Mouse (Mus musculus) brain, adult 2 months (tissue): ENCODE data around the gene Slc22a30.
"Not testable (repeated sequence)": the region's sequence is repeated elsewhere in the genome, so short reads cannot be mapped to it uniquely, and the experiment has no call there.

Experiments
- DNase-seq: peaks from one replicate; pipeline ENCODE4 v3.0.0; 2011; ENCODE audit warnings: low read depth, low spot score

The Slc22a30 gene

DNA sequence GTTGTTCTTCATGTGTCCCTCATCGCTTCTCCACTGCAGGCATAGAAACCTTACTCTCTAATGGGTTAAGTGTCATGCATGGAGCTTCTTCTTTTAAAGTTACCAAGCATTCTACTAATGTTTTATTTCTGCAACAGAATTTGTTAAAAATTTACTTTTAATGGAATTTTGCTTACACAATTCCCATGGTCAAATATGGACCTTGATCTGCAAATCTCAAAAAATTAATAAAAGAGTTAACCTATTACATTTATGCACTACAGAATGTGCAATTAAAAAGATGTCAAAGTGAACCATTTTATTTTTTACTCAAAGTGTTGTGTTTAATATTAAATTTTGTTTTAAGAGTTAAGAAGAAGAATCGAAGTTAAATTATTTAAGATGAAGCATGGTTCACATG, at the start of gene Slc22a30:
TSS of gene Slc22a30 (minus strand) at position 101 of the 400 bp plus-strand sequence.
- DNase-seq: not testable (repeated sequence)

DNA sequence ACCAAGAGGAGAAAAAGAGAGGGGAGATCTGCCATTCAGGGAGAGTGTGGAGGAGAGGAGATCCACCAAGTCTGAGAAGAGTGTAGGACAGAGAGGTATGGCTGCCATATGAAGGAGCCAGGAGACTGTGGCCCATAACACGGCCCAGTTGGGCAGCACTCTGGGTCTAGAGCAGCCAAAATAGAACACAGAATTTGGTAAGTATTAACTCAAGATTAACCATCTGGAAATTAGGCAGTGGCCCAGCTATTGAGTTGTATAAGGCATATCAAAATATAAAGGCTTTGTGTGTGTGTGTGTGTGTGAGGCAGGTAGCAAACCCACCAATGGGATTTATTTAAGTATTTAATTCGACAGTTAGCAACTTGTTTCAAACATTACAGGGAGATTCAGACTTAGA, 43.4 kb upstream of the Slc22a30 start:
- no peak for DNase-seq

DNA sequence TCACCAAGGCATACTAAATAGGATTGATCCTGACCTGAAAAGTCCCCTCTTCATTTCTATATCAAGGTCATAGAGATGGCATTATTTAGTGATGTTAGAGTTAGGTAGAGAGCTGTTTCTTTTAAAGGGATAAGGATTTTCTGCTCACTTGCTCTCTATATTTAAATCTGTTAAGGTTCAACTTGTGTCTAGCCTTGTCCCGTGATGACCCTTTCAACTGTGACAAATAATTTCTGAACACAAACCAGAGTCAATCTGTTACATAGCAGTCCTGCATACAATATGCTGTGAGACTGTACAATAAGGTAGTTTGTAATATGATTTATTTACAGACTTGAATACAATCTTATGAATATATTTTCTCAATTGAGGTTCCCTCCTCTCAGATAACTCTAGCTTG, 42.6 kb upstream of the Slc22a30 start:
- DNase-seq: no peak

DNA sequence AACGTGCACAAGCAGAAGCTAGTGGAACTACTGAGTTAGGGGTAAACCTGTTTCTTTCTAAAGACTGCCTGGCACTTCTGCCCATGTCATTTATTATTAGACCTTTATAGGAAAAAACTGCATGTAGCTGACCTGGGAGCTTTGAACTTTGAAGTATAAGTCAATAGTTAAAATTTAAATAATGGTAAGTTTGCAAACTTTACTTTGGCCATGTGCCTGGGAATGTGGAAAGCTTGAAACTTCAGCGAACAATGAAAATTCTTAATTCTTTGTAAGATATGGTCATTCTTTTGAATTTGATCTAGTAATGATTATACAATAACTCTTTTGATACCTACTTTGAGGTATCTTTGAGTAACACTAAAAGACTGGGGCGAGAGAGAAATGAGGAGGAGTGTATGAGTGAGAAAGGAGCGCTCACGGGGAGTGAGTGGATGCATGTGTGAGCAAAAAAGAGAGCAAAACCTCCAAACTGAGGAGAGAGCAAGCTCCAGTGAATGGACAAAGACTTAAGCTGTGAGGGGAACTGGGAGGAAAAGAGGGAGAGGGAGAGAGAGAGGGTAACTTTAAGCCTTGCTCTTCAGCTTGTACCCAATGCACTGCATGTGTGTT, 26.2 kb upstream of the Slc22a30 start:
- DNase-seq: no peak

DNA sequence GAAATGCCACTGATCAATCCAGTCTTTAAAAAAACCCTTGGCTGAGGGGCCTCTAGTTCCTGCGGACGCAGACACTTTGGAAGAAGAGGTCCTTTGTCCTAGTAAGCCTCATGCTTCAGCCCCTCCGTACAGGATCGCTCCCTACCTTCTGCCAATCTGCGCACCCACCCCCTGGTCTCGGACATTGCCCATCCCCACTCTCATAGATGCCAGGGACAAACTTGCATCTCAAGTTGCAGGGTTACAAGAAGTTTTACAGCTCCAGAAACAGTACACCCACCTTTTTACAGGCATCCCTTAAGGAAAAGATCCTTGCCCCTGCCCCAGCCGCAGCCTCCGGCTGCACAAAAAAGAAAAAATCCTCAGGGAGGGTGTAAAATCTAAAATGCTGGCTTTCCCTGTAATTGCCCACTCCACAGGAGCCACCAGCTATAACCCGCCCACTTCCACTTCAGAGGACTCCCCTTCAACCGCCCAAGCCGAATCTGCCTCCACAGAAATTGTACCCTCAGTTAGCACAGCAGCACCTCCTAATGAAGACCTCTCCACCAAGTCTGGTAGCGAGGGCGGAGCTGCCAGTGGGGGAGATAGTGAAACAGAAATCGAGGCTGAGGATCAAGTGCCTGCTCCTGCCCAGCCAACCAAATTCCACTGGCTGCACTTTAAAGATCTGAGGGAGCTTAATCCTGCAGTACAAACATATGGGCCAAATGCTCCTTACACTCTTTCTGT, 2.5 kb upstream of the Slc22a30 start:
- DNase-seq: peak; percentile 0
